Mouse (Mus musculus) thymus, postnatal 0 days (tissue): ENCODE results near the gene Grhl1. TPM values are rescaled to one million over a fixed set of nuclear protein-coding genes. Genes with fewer than 3 reads are reported as not detected.
"Not testable (repeated sequence)": the region's sequence is repeated elsewhere in the genome, so short reads cannot be mapped to it uniquely, and the experiment has no call there.

Experiments used
- DNase-seq: peaks from one replicate; pipeline ENCODE4 v3.0.0-alpha.2; 2015; ENCODE audit warnings: low spot score
- polyA plus RNA-seq: library from polyadenylated mRNA; unstranded; fragments of >200 nt; fragmentation: Nextera tagmentation; extraction: Ambion mirVana; gene quantifications from 2 replicates; pipeline ENCODE4 v1.2.1, GENCODE M21; 2015

The Grhl1 gene
- polyA plus RNA-seq, 1 experiment from 2014 or later, result 1.5 TPM

DNA sequence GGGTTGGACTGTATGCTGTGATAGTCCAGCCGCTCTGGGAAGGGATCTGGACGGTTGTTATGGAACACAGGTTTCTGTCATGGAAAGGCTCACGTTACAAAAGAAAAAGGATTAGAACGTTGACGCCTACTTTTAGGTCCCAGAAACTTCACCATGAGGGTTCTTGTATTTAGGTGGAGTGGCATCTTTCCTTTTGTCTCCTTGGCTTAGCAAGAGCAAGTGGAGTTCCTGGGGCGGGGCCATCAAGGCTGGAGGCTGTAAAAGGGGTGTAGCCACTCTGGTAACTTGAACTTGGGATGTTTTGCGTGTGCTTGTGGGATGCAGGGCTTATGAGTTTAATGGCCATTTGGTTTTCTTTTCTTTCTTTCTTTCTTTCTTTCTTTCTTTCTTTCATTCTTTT is 18.3 kb downstream of the Grhl1 start:
- no peak for DNase-seq

DNA sequence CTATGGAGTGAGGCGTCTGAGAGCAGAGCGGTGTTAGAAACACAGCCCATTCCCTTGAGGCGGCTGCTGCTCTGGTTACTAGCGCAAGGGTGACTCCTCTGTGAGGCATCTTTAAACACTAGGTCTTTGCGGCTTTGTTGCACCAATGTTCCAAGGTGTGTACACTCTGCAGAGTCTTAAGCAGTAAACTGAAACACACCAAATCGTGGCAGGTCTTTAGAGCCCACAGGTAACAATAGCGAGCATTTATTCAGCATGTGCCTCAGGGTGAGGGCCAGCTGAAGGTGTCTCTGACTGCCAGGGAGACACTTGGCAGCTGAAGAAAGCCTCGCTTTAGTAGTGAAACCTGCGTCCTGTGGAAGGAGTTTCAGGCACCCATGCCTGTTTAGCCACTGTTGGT is 20.0 kb downstream of the Grhl1 start:
- no peak for DNase-seq

DNA sequence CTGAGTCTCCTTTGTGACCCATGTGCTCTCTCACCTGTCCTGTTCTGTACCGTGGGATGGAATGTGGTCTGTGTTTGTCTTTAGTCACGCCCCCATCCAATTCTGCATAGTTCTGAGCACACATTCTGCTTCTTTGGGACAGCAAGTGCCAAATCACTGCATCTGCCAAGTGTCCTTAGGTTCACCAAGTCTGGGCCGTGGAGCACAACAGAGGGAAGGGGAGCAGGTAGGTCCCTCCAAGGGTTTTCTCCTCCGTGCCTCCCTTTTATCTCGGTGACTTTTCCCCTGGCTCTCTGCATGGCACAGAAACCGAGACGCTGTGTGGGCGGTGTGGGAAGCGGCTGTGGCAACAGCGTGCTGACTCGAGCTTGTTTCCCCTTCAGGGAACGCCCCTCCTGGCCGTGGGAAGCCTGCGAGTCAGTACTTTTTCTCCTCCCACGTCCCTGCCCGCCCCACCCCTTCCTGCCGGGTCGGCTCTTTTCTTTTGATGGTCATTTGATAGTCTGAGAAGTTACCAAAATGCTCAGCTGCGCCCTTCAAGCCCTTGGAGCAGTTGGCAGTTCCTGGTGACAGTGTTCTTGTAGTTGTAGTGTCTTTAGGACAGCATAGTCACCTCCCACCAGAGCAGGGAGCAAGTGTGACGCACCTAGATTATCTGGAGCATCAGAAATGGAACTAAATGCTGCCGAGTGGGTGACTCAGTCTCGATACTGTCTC is 21.0 kb downstream of the Grhl1 start:
- peak; percentile 61 for DNase-seq

DNA sequence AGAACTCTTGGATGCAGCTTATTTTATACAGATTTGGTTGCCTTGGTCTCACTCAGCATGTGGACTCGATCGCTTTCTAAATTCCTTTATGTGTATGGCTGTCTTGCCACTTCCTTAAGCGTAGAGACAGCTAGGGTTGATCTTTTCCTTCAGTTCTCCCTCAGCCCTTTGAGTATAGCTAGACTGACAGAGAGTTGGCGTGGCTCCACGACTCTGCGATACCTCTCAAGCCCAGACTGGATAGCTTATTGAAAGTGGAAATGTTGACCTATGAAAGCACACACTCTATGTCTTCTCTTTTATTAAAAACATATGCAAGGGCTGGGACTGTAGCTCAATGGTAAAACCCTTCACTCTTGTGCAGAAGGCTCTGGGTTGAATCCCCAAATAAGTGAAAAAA is 25.3 kb downstream of the Grhl1 start:
- DNase-seq, result no peak

DNA sequence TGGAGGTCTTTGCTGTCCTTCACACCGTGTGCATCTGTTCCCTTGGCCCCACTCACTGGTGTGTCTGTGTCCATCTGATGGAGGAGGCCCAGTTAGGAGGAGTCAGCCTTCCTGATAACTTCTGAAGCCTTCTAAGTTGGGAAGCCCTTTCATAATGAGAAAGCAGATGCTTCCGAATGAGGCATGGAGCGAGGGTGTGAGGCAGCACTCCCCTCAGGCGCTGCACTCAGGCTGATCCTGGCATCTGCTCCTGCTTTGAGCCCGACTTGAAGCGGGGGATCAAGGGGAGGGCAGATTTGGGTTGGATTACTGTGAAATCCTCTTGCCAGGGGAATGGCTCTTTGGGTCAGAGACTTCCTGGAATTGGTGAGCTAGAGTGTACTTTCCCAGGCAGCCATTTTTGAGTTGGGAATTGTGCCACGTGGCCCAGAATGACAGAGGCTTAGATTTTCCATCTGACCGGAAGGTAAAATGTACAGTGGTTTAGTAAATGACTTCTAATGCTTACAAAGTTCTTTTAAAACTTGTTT is 27.3 kb downstream of the Grhl1 start:
- DNase-seq, result no peak

DNA sequence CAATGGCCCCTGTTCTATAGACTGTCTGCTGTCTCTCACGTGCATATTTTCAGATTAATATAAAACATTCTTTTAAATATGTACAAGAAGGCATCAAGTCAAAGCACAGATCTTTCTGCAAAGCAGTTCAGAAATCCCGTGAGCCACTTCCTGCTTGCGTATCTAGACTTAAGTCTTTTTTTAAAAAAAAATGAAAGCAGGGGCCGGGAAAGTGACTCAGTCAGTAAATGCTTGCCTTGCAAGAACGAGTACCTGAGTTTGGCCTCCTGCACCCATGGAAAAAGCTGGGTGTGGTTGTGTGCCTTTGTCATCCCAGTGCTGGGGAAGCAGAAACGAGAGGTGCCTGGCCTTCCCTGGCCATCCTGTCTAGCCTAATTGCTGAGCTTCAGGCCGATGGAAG is 28.0 kb downstream of the Grhl1 start:
- DNase-seq, result no peak

DNA sequence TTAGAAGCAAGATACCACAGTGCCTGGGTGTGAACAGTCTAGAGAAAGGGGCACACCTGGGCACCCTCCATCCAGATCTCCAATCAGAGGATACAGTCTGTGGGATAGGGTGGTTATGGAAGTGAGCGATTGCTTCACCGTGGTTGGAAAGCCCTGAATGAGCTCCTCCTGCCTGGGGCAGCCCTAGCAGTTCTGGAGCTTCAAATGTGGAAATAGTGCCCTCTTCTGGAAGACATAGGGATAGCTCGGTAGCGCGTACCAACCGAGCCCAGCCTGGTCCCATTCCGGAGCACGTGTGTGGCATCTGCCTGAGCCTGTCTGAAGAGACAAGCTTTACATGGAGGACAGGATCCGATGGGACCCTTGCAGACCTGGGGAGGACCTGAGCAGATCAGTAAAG is 28.7 kb downstream of the Grhl1 start:
- DNase-seq, result peak; percentile 72

DNA sequence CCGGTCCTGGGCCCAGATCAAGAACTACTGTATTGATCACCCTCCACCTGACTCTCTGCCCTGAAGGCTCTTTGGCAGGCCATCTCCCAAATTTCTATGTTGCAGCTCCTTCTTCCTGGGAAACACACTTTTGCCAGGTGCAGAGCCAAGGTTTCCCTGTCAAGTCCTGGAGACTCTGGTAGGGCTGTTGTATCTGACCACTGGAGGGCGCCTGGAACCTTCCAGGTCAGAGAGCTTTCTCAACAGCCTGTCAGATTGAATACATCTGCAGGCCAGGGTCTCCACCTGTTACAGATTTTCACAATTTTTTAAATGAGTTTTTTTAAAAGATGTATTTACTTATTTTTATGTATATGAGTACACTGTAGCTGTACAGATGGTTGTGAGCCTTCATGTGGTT is 31.2 kb downstream of the Grhl1 start:
- DNase-seq, result peak; percentile 60

DNA sequence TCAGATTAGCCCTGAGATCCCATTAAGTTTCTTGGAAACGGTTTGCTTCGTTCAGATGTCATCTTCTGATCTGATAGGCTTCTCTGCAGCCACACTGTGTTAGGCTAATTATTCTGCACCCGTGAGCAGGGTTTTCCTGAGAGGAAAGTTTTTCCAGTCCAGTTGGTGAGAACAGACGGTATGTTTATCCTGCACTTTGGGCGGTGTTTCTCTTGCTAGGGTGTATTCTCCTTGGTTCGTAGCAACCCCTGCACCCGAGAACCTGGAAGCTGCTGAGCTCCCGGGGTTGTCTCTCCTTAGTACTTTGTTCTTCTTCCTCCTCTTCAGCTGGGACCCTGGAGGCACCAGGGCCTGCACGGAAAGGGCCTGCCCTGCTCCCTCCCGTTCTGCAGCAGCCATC is 34.1 kb downstream of the Grhl1 start:
- no peak for DNase-seq

DNA sequence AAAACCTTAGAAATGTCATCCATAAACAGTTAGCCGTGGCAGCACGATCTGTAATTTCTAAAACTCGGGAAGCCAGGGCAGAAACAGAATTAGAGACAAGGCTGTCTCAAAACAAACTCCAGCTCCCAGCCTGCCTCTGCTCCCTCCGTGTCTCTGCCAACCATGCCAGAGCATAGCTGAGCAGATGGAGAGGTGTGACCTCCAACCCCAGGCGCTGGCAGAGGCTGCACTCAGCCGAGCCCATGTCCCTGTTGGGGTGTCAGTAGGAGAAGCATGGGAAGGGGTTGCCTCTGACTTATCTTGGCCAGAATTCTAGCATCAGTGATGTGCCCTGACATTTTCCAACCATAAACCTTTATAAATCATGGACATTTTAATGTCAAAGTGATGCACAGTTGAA is 40.5 kb downstream of the Grhl1 start:
- no peak for DNase-seq

DNA sequence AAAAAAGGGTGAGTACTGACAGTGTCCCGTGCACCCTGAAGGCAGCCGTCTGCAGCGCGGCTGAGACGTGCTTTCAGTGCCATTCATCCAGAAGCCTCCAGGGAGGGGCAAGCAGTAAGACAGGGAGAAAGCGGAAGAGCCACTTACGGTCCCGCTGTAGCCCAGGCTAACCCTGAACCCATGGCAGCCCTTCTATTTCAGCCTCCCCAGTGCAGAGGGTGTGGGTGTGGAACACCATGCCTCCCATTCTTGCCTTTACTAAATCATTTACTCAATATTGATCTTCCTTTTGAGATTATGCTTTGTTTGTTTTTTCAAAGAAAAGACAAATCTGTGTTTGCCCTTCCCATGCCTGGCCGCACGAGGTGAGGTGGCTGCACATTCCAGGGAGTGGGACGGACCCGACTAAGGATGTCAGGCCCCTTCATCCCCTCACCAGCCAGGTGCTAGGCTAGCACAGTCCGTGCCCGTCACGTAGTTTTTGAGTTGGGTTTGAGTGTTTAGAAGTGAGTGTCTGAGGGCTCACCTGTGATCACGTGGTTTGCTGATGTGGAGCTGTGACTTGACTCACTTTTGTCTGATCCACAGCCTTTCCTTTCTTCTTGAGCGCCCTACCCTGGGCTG is 42.5 kb downstream of the Grhl1 start:
- no peak for DNase-seq

DNA sequence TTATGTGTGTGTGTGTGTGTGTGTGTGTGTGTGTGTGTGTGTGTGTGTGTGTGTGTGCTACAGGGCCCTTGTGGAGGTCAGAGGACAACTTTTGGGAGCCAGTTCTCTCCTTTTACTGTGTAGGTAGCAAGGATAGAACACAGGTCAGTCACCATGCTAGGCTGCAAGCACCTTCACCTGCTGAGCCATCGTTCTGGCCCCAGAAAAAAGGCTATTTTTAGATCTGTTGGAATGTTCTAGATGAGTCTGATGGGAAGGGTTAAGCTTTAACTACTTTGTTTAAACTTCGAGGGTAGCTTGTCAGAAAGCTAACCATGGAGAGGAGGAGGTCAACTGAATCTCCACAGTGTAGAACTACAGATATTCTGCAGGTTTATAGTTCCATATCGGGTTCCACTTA is 43.1 kb downstream of the Grhl1 start:
- no peak for DNase-seq

DNA sequence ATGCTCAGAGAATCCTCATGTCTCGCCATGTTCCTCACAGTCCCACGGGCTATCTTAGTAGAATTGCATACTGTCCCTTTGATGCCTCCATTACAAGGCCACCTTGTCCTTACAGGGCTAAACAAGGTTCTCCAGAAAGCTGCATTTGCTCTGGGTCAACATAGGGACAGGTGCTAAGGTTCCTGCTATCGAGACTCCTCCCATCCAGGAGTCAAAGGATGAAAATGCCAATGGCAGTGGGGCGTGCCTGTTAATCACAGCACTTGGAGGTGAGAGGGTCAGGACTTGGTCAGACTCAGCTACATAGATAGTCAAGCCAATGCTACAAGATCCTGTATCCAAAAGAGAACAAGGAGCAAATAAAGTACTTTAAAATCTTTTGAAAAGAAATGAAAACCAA is 47.4 kb downstream of the Grhl1 start:
- no peak for DNase-seq

DNA sequence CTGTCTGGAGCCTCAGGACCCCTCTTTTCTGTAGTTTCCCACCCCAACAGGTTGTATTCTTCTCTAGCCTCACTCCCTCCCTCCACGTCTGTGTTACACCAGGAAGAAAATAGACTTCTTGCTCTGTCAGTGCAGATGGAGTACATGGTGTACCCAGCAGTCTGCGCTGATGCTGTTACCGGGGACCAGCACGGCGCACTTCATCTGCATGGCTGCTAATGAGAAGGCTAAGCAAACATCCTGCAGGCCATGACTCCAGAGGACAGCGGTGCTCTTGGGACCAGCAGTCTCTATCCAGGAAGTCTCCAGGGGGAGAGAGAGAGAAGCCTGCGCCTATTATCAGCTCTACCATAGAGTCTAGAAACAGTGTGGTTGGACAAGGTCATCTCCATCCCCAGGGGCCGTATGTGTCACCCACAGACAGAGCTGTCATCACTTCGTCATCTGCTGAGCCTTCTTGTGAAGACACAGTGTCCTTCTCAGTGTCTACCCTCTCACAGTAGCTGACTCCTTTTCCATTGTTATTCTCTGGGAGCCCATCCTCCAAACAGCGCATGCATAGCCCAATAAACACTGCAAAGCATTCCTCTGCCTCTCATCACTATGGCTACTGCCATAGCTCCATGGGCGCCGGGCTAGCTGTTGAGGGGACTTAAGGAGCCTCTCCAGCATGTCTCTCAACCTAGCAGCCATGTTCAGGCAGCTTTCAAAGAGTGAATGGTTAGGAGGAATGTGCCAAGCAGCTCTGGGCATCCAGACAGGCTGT is 51.6 kb downstream of the Grhl1 start:
- DNase-seq, result no peak

DNA sequence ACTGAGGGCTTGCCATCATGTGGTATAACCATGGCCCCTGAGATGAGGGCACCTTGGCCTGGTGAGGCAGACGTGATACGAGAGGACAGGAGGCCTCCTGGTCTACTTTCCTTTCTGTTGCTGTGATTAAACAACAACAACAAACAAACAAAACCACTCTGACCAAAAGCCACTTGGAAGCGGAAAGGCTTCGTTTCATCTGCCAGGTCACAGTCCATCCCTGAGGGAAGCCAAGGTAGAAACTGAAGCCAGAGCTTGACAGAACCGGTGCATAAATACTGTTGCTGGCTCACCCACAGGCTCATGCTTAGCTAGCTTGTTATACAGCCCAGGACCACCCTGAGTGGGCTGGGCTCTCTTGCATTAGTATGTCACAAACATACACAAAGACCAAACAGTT is 54.3 kb downstream of the Grhl1 start:
- DNase-seq, result no peak

DNA sequence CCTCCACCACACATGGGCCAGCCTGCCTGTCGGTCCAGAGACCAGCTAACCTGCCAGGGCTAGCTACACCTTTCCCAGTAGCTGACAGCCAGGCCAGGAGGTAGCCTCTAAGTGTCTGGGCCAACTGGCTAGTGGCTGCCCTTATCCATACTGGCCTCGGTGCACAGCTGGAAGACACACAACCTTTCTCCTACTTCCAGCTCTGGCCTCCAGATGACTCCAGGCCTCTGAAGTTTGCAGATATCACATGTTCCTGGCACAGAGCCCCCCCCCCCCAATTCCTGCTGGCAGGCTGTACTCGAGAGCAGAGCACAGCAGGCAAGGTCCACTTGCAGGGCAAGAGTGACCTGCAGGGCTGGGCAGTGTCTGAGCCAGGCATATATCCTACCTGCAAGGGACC is 55.1 kb downstream of the Grhl1 start:
- DNase-seq, result no peak

DNA sequence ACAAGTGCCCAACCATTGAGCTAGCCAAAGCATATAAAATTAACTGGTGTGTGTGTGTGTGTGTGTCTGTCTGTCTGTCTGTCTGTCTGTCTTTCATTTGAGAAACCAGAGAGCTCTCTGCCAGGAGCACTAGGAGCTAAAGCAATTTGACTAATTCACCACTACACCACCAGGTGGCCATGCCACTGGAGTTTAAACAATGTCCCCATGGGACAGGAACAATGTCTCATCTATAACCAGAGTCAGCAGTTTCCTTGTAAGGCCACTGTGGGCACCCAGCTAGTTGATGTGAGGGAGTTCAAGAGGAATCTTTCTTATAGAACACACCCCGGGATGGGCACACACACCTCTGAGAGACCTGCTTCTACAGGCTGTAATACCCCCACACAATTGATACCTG is 58.1 kb downstream of the Grhl1 start:
- peak; percentile 38 for DNase-seq

DNA sequence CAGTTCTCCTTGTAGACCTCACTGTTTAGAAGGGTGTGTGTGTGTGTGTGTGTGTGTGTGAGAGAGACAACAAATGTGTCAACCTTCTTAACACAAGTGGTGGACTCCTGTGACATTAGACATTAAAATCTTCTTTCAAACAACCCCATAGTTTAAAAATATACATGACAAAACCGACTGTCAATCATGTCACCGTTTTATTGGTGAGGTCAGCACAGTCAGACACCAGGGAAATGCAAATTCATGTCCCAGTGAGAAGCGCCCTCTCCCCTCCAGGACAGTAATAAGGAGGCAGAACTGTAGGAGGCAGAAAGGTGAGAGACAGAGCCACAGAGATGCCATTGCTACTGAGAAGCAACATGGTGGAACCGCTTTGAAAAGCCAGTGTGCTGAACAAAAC is 60.3 kb downstream of the Grhl1 start:
- DNase-seq, result no peak

DNA sequence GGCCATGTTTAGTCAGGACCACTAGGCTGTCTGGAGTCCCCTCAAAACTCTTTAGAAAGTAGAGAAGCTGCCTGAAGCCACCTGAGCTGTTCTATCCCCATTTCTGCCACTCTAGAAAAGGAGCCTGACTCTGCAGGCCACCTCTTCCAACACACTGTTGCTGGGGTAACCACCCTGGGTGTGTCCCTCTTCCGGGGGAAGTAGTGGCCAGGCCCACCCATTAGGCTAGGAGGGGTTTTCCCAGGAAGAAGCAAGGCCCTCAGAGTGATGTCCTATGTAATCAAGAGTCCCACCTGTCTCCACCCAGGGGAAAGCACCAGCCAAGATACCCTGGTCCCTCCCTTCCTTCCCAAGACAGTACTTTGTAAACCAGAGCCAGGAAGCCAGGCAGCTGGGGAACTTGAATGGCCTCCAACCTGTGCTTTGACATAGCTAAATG is 61.7 kb downstream of the Grhl1 start:
- no peak for DNase-seq

DNA sequence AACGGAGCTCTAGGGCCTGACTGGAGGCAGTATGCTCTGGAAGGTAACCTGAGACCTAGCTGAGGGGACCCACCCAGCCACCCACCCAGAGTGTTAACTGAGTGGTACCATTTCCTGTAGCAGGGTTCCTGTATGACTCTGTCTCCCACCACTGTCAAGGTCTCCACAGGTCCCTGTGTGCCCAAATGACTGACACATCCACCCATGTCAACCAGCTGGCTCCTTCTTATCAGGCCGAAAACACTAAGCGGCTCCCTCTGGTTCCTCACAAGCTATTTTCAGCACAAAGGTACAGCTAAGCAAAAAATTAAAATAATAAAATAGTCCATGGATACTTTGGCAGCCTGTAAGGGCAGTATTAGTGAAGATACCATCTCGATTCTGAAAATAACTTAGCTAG is 62.1 kb downstream of the Grhl1 start:
- no peak for DNase-seq

DNA sequence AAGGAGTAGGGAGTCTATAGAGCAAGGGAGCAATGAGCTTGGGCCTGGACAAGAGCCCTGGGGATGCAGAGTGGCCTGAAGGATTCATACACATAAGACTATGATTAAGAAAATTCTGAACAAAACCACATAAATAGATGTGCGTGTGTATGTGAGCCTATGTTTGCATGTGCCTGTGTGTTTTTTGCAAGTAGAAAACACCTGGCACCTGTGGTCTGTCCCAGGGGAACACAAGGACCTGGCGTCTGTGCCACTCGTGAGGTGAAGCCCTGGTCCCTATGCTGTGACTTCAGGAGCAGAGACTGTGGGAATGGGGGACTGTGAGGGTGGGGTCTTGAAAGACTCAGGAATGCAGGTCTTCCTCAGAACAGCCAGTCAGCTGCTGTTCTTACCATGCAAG is 62.6 kb downstream of the Grhl1 start:
- DNase-seq, result no peak

DNA sequence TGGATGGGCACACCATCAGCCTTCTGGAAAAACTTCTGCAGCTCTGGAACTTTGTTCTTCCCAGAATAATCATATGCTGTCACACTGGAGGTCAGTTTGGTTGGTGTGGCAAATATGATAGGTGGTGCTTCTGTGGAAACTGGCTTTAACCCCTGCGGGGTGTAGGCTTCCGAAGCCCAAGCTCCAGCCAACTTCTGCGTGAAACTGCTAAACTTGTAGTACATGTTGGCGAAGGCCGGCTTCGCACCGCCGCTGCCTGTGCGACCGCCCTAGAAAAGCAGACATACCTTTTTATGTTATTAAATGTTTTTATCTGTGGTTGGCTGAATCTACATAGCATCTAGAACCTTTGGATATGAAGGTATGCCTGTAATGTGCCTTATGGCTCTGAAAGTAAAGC is 66.7 kb downstream of the Grhl1 start:
- not testable (repeated sequence) for DNase-seq
